Mouse (Mus musculus) layer of hippocampus, adult 8-10 months (tissue): ENCODE results near the gene Sco2. TPM values are rescaled to one million over a fixed set of nuclear protein-coding genes. Genes with fewer than 3 reads are reported as not detected.

Experiments used
- DNase-seq, 2 experiments: peaks; one replicate each; pipeline ENCODE4 v3.0.0; 2022; ENCODE audit warnings: low spot score in 2 of 2
- total RNA-seq, 4 experiments: library from RNA; stranded (reverse); gene quantifications; 2 replicates each; pipeline ENCODE4 v1.2.4; 2022

Sco2 gene
- total RNA-seq: 10 to 100 TPM; 29.5 to 34.5 (median 33.1) TPM

DNA sequence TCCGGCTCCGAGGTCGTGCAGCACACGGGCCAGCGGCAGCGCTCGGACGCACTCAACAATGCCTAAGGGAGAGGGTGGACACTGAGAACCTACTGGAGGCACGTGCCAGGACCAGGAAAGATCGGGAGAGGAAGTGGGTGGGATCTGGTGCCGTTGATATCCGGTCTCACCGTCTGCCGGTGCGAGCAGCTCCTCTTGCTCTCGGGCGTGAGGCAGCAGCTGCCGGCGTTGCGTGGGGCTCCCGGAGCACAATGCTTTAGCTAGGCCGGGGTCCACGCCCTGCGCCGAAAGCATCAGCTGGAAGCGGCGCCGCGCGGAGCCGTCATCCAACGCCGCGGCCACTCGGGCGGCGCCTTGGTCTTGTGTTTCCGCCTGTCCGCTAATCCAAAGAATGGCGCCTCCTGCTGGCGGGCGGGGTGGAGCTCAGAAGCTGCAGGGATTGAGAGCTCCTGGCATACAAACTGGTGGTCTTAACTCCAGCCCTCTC lies at the start of gene Sco2:
TSS of gene Sco2 (minus strand) at position 85 of the 487 bp plus-strand sequence.
- DNase-seq: peak; percentile 89 to 94

DNA sequence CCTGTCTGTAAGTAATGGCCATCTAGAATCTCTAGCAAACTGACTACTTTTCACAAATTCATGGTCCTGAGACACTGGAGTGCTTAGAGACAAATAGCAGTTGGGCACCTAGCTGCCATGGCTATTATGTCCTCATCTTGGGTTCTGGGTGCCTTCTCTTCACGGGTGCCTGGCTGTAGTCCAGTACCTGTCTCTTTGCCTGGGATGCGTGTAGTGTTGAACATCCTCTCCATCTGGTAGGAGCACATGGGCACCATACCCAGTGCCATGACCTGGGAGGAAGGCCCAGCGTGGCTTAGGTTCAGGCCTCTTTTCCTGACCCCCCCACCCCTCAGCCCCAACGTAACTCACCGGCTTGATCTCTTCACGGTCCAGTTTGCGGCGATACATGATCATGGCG lies 48.3 kb upstream of the Sco2 start:
- no peak for DNase-seq

DNA sequence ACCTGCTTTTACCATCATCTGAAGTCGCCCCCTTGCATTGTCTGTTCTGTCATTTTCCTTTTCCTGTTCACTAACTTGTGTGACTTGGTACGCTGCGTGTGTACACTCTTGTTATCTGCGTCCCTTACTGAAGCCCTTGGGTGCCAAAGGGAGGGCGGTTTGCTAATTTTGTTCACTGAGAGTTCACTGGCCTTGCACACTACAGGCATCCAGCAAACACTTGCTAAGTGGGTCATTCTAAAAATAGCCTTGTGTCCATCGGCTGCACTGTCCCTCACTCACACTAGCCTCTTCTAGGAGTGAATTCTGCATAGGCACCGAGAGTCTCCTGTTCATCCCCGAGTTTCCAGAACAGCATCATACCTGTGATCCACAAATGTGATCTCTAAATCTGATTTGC lies 41.6 kb upstream of the Sco2 start:
- DNase-seq: no peak

DNA sequence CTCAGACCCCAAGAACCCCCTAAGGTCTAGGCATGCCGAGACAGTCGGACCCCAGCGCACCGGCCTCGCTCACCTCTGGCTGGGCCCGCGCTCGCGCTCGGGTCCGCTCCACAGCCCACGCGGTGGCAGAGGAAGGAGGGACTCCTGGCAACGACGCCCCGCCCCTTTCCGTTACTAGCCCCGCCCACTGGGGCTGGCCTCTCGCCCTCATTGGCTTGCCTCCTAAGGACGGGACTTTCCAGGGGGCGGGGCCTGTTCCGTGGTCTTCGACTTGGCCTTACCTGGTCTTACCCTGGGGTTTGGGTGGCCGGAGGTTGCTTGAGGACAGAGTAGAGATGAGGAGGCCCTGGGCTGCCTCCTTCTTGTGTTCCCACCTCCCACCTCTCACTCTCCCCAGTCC lies 36.5 kb upstream of the Sco2 start, which contains the start of gene Syce3:
TSS of gene Syce3 (minus strand) at position 386 of the 400 bp plus-strand sequence.
- DNase-seq: no peak

DNA sequence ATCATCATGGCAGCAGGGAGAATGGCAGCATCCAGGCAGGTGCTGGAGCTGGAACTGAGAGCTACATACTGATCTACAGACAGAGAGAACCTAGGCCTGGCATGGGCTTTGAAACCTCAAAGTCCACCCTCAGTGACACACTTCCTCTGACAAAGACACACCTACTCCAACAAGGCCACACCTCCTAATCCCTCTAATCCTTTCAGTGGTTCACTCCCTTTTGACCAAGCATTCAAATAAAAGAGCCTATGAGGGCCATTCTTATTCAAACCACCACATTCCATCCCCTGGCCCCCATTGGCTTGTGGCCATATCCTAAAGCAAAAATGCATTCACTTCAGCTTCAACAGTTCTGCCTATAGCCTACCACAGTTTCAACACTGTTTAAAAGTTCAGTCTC lies 33.0 kb upstream of the Sco2 start:
- no peak for DNase-seq

DNA sequence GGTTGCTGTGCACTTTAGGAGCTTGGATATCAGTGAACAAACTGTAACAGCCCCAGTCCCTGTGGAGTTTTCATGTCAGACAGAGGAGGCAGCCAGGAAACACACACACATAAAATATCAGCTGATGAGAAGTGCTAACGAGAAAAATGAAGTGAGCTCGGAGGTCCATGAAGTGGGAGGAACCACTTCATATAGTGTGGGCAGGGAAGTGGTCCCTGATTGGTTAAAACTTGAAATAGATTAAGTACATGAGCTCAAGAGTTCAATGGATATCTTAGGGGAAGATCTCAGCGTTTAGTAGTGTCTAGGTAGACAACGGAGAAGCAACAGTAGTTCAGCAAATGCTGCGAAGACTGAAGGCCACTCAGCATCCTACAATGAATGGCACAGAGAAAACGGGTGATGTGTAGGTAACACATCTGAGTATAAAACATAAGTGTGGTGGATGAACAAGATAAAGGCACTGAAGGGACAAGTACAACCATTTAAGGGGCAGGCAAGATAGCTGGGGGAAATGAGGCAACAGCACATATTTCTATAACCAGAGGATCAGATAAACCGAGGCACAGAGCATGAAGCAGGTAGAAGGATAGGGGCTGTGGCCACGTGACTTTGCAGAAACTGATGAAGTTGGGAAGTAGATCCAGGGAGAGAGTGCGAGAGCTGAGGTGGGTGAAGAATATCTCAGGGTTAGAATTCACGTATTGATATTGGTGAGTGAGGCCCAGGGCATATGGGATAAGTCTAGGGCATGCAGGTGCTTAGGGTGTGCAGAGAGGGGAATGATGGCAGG lies 31.4 kb upstream of the Sco2 start:
- no peak for DNase-seq

DNA sequence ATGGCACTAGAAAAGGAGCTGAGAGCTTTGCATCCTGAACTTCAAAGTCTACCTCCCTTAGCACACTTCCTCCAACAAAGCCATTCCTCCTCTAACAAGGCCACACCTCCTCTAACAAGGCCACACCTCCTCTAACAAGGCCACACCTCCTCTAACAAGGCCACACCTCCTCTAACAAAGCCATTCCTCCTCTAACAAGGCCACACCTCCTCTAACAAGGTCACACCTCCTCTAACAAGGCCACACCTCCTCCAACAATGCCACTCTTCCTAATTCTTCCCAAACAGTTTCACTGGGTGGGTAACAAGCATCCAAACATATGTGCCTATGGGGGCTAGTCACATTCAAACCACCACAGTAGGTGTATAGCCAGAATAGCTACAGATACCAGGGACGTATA lies 28.8 kb upstream of the Sco2 start:
- DNase-seq: no peak

DNA sequence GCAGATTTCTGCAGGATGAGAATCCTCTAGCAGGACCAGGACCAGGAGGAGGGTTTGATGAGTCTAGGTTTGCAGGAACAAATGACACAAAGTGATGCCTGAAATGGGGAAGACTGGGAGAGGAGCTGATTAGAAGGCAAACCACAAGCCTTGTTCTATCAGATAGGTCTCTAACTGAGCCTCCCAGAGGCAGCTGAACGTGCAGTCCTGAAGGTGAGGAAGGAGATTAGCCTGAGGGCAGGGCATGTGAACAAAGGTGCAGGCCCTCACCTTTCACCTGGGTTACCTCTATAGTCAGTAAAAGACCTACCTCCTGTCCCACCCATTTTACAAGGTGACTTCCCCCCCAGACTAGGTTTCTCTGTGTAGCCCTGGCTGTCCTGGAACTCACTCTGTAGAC lies 26.1 kb upstream of the Sco2 start:
- no peak for DNase-seq

DNA sequence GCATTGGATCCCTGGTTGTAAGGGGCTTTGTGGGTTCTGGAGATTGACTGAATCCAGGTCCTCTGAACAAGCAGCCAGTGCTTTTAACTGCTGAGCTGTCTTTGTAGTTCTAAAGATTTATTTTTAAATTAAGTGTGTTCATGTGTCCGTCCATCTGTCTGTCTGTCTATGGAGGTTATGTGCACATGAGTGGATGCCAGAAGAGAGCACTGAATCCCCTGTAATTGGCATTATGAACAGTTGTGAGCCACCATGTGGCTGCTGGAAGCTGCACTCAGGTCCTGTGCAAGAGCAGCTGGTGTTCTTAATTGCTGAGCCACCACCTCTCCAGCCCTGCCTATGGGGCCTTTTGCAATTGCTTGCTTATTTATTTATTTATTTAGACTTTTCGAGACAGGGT lies 24.5 kb upstream of the Sco2 start:
- no peak for DNase-seq

DNA sequence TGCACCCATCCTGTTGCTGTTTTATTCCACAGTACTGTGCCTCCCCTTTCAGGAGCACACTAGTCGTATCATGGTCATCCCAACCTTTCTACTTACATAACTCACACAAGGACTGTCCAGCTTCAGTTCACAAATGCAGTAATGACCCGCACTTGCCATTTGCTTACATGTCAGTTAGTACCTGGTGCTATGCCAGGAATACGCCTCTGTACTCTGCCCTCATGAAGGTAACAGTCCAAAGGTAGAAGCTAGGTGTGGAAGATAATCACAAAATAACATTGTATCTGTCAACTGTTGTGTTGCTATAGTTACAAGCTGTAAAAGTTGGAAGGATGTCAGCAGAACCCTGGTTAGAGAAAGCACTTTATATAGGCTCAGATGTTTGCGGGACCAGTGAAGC lies 23.2 kb upstream of the Sco2 start:
- no peak for DNase-seq

DNA sequence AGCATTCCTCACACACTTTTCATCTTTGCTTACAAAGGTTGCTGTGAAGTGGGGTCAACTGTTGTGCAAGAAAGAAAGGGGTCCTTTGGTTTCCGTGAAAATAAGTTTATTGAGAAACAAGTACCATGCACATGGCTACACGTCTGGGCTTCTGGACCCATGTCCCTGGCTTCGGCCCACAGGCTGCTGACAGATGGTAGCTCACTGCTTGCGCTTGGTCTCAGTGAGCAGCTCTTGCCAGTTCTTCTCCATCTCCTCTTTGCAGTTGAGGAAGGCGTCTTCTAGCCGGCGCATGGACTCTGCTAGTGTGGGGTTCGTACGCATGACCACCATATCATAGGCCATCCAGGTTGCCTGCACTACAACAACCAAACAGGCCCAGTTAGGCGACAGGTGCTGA lies 16.4 kb upstream of the Sco2 start:
- DNase-seq: no peak

DNA sequence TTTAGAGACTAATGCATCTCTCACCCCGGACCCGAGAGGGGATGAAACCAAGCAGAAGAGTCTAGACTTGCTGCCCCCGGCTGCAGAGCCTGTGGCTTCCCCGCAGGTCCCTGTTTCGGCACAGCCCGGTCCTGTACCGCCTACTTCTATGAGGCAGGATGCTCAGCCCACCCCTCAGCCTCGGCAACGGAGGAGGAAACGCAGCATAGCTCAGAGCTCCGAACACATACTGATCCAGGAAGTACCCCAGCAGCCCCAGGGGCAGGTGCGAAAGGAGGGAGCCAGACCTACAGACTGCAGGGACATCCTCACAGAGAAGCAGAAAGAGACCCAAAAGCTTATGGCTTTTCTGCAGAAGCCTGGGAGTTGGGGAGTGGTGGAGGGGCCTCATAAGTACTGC lies 13.5 kb upstream of the Sco2 start:
- no peak for DNase-seq

DNA sequence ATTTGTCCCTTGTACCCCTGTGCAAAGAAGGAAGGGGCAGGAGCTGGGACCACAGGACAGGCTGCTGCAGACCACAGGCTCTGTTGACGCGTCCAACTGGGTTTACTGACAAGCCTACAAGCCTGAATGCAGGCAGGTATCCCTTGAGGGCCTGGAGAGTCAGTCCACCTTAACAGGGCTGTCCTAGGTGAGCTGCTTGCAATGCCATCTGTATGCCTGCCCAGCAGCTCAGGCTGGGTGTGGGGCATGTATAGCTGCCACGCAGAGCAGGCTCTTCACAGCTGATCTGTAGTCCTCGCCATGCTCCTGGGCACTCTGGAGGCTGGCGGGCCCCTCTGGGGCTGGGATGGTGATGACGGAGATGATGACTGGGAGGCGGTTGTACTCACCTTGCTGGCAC lies 11.0 kb upstream of the Sco2 start, which contains the start of gene Klhdc7b:
TSS of gene Klhdc7b (plus strand) at position 301 of the 400 bp plus-strand sequence.
- no peak for DNase-seq

DNA sequence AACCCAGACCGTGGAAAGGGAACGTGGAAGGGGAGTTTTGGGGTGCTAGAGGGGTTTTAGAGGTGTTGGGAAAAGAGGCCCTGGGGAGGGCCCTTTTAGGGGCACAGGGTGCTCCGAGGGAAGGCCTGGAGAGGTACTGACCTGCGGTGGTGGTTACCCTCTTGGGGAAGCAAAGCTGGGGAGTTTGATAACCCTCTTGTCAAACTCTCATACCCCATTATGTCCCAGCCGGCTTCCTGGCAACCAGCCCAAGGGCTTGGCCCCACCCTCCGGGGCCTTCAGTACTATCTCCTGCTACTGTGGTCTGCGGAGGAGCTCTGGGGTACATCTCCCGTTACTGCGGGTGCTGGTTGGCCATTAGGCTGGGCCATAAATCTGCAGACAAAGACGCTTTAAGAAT lies 5.8 kb upstream of the Sco2 start:
- DNase-seq: no peak

DNA sequence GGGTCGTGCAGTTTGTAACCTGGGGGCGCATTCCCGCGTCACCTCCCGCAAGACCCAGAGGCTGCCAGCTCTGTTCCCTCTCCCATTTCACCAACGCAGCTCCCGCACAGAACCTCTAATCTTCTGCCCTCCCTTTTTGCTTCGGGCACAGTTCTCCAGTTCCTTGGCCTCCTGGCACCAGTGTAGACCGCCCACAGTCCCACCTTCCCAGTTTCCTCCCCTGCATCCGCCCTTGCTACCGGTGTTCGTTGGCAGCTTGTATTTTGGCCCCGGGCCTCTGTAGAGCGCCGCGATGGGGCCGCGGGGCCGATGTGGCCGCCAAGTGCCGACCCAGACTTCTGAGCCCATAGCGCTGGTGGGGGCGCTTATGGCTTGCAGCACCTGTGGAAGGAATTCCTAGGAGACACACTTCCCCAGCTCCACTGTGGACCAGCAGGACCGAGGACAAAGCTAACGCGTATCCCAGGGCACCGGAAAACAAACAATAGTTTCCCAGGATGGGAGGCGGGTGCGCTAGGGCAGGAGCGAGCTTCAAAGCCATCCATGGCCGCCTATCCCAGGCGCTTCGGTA lies 5.3 kb upstream of the Sco2 start, which contains the start of gene Odf3b:
TSS of gene Odf3b (minus strand) at position 452 of the 571 bp plus-strand sequence.
- no peak for DNase-seq

DNA sequence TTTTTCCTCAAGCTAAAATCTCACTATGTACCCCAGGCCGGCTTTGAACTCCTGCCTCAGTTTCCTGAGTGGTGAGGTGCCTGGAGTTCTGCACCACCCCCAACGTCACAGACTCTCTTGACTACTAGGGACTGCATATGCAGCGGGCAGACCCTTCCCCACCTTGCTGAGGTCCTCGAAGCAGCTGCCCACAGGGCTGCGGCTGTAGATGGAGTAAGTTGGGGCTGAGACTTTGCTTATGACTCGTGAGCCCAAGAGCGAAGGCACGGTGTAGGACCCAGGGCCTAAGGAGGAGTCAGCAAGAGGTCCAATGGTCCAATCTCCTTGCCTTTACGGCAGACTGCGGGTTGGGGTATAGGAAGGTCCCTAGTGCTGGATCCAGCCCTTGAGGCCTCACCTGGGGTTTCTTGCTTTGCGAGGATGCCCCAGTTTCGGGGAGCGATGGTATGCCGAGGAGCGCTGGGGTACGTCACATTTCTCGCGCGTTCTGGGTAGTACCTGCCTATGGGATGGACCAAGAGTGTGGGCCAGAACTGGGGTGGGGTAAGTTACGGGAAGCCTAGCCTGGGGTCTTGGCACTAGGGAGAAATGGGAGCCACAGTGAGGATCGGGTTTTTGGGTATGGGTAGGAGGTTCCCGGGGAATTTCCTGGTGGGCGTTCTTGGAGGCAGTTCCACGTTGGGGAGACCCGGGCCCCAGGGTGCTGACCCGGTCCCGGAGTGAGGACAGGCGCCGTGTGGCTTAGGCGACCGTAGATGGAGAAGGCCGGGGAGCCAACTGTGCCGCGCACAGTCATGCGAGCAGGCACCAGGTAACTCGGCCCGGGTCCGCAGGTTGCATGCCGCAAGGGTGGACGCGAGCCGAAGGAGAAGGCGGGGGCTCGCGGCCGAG lies 4.5 kb upstream of the Sco2 start:
- no peak for DNase-seq

DNA sequence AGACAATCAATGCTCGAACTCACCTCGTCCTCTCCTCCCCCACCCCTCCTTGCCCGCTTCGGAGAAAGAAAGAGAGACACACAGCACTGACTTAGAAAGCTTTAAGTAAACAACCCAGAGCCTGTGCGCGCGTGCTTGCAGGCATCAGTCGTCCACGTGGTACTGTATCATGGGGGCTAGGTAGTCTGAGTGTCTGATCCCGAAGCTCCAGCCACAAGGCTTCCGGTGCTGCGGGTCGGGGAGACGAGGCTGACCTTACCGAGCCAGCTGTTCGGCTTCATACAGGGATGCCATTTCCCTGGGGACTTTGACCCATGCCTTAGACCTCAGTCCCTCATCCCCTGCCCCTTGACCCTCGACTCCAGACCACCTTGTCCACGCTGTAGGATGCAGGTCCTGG lies 3.7 kb upstream of the Sco2 start:
- DNase-seq: no peak

DNA sequence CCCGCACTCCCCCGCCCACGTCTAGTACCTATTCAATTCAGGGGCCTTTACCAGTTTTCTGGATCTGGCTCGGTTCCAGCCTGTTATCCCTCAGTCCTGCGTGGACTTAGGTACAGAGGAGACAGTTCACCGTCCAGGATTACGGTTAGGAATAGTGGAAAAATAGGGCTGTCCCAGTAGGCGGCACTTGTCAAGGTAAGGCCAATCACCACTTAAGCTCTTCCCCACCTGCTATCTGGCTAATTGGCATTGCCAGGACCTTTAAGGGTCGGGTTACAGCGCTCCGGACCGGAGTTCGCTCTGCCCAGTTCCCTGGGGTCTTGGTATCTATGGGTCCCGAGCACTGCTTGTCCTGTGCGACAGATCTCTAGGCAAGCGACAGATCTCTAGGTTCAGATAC lies 3.3 kb upstream of the Sco2 start, which contains the start of gene Tymp:
TSS of gene Tymp (minus strand) at position 83 of the 400 bp plus-strand sequence.
- DNase-seq: no peak

DNA sequence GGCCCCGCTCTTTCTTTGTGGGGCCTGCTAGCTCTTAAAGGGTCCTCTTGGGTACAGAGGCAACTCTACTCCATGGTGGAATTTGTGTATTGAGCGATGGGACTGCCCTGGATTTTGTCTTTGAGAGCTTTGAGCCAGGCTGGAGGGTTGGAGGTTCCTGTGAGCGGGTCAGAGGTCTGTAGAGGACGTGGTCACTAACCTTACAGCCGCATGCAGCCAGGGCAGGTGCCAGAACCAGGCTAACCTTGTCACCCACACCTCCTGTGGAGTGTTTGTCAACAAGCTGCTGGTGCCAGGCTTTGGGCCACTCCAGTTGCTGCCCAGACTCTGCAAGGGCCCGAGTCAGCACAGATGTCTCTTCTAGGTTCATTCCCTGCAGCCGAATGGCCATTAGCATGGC lies 2.4 kb upstream of the Sco2 start:
- no peak for DNase-seq

DNA sequence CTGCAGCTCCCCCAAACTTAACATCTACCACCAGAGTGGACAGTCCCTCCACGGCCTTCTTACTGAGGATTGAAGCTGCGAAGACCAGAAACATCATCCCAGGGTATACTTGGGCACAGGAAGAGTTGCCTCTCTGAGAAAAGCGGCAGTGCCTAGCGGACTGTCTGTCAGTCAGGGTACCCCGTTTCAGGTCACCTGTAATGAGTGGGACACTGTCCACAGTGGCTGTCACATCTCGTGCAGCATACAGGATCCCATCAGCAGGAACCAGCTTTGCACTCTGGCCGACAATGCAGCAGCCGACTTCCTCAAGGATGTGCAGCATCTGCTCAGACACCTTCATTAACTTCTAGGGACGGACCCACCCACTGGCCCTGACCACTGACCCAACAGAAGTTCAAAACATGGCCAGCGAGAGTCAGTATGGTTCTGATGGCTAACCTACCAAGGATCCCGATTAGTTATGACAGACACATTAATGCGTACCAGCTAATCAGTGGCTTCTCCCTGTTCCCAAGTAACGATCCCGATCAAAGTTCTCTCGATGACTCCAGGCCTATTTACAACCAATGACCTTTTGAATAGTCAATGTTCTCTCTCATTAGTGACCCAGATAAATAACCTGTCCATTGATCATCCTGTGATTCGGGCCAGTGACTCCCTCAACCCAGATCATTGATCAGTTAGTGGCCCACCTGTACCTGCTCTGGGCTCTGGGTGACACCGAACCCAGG lies 1.3 kb upstream of the Sco2 start:
- no peak for DNase-seq

DNA sequence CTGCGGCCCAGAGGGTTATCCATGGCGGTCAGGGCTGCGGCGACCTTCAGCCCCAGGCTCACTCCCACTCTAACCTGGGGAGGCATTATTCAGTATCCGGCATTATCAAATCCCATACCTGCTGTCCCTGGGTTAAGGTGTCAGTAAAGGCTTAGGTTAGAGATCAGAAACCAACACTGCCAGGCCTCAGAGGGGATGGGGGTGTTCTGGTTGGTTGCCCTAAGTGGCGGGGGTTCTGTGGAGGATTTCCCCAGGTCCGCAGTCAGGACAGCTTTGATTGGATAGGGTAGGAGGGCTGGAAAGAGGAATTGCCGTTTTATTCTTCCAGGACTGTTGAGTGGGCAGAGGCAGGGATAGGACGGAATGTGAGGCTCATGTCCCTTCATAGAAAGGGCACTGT lies 694 bp upstream of the Sco2 start:
- DNase-seq: no peak
